Mouse (Mus musculus): ENCODE data around the gene Rpl18a.

GRCm38 (mm10) chr8:70941478-70941877 lies 44.3 kb upstream of the Rpl18a start:
- no peak for TF ChIP-seq GATA1 (IDR thresholded peaks at IDR 0.05; ENCODE audit: low read length)
- no peak for TF ChIP-seq TAL1 (IDR thresholded peaks at IDR 0.05; ENCODE audit: low read length)

All from erythroblast, embryonic 14.5 days (primary cell).